Mouse (Mus musculus) heart, adult 9 months (tissue): Measurements from ENCODE around the gene Gm26602.

Experiments used
- DNase-seq, 2 experiments: peaks; one replicate each; pipeline ENCODE4 v3.0.0; 2022; ENCODE audit warnings: low spot score in 2 of 2

Gene Gm26602

DNA sequence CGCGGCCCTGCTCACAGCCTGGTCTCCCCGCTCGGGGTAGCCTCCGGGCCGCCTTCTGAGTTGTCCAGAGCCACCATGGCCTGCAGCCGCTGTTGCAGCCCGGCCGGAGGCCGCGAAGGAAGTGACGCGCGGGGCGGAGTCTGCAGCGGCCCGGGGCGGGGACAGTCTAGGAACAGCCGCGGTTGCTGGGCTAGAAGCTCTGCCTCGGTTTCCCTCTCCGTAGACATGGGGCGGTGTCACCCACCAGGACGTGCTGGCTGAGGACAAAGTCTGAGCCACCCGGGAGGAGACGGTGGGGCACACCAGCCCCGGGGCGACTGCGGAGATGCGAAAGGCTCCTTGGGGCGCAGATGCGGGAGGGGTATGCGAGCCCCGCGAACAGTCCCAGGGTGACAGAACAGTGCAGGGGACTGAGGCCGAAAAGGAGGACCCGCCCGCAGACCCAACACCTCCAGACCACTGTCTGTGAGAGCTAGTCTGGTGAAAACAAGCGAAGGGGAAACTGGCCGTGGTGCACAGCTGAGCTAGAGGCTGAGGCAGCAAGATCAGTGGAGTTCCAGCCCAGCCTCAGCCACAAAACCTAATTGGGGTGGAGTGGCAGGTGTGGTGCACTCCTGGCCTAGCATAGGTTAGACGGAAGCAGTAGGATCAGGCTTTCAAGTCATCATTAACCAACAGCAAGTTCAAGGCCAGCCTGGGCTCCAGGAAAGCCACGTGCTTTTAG lies 6.3 kb downstream of the Gm26602 start, which contains the start of gene Kiss1r:
TSS of gene Kiss1r (plus strand) at position 164 of the 724 bp plus-strand sequence.
- peak; percentile 87 to 88 for DNase-seq

DNA sequence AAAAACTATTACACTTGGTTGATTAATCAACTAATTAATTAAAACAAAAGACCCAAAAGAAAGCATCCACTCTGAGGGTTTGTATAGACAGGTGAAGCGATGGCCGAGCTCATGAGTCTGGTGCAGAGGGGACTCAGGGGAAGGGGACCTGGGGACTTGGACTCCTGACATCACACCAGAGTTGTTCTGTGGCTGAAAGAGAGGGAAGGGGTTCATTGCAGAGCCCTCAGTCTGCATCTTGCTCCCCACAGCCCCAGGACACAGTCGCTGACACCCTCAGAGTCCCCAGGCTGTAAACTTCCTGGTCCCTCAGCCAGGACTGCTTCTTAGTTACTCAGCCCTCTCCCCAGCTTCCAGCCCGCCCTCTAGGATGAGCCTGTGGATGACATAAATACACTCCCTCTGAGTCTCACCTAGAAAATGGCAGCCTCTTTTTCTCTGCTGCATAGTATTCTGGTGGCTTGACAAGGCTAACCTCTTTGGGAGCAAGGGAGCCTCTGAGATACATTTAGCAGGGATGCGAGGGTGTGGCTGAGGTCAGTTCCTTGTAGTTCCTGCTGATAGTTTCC lies 7.0 kb downstream of the Gm26602 start:
- no peak for DNase-seq

DNA sequence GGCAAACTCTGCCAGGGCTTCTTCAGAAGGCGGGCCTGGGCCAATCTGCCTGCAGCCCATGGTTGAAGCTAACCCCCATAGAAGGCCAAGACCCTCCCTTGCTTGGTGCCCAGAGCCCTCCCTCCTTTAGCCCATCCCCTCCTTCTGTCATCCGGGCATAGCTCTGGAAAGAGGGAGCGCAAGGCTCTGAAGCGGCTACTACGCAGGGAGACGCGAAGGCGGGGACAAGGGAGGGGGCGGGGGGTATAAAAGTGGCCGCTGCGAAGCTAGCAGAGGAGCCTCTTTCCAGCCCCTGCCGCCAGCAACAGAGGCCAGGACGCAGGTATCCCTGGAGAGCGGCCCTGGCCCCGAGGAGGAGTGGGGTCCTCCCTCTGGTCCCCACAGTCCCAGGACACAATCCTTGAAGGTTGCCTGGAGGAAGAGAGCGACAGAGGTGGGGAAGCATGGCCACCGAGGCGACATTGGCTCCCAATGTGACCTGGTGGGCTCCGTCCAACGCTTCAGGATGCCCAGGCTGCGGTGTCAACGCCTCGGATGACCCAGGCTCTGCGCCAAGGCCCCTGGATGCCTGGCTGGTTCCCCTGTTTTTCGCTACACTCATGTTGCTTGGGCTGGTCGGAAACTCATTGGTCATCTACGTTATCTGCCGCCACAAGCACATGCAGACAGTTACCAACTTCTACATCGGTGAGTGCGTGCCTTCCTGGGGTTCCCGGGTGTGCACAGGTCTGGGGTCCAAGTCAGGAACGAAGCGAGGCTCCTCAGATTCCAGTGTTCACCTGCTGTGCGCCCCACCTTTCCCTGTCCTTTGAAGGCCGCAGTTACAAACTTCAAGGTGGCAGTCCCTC lies 7.8 kb downstream of the Gm26602 start:
- no peak for DNase-seq

DNA sequence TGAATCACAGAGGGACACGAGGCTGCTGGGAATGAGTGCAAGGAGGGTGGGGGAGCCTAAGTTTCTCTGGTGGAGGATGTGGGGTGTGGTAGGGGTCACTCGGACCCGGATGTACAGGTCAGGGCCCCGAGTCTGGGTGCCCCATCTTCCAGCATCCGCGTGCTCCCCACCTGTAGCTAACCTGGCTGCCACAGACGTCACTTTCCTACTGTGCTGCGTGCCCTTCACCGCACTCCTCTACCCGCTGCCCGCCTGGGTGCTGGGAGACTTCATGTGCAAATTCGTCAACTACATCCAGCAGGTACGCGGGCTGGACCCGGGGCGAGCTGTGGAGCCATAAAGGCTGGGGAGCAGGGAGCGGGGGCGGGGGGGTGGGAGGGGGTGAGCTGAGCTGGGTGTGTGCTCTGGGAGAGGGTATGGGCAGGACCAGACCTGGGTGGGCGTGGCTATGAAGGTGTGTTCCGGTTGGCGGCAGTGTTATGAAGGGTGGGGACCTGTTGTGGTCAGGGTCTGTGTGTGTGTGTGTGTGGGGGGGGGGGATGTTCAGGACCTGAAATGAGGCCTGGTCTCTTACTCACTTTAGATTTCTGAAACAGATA lies 8.7 kb downstream of the Gm26602 start:
- no peak for DNase-seq

DNA sequence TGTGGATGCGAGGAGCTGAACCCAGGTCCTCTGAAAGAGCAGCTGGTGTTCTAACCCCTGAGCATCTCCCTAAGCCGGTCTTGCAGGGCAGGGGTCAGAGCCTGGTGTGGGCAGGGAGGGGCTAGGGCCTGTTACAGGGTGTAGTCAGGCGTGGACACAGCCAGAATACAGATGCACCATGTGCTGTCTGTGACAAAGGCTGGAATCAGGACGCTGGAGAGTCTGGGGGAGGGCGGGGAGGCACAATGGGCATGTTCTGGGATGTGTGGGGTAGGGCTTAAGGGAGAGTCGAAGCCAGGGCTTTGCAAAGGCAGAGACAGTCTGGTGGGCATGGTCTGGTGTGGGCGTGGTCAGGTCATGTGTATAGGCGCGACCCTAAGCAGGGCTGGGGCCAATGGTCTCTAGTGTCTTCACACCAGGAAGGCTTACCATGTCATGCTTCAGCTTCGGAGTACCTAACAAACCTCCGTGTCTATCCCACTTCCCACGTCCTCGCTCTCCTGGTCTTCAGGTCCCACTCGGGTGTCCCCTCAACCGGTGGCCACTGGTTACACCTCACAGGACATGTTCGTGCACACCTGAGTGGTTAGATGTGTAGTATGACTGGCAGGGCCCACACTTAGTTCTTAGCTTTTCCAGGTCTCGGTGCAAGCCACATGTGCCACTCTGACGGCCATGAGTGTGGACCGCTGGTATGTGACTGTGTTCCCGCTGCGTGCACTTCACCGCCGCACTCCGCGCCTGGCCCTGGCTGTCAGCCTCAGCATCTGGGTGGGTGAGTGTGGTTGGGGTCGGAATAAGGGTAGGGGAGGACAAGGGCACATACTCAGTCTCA lies 9.6 kb downstream of the Gm26602 start:
- no peak for DNase-seq

DNA sequence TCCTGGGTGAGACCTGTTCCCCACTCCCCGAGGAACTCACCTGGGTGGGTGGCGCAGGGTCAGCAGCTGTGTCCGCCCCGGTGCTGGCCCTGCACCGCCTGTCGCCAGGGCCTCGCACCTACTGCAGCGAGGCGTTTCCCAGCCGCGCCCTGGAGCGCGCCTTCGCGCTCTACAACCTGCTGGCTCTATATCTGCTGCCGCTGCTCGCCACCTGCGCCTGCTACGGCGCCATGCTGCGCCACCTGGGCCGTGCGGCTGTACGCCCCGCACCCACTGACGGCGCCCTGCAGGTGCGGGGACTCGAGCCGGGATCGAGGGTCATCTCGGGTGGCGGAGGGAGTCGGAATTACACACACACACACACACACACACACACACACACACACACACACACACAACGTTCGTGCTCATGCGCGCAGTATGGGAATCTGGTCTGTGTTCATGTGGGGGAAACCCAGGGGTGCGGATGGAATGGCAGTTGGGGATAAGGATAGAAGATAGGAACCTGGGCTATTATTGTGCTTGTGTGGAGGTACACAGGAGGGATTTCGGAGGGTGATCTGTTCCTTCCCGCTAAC lies 10.4 kb downstream of the Gm26602 start, which contains the start of gene R3hdm4:
TSS of gene R3hdm4 (minus strand) at position 251 of the 578 bp plus-strand sequence.
- no peak for DNase-seq

DNA sequence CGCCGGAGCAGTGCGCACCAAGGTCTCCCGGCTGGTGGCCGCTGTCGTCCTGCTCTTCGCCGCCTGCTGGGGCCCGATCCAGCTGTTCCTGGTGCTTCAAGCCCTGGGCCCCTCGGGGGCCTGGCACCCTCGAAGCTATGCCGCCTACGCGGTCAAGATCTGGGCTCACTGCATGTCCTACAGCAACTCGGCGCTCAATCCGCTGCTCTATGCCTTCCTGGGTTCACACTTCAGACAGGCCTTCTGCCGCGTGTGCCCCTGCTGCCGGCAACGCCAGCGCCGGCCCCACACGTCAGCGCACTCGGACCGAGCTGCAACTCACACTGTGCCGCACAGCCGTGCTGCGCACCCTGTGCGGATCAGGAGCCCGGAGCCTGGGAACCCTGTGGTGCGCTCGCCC lies 10.9 kb downstream of the Gm26602 start:
- no peak for DNase-seq

DNA sequence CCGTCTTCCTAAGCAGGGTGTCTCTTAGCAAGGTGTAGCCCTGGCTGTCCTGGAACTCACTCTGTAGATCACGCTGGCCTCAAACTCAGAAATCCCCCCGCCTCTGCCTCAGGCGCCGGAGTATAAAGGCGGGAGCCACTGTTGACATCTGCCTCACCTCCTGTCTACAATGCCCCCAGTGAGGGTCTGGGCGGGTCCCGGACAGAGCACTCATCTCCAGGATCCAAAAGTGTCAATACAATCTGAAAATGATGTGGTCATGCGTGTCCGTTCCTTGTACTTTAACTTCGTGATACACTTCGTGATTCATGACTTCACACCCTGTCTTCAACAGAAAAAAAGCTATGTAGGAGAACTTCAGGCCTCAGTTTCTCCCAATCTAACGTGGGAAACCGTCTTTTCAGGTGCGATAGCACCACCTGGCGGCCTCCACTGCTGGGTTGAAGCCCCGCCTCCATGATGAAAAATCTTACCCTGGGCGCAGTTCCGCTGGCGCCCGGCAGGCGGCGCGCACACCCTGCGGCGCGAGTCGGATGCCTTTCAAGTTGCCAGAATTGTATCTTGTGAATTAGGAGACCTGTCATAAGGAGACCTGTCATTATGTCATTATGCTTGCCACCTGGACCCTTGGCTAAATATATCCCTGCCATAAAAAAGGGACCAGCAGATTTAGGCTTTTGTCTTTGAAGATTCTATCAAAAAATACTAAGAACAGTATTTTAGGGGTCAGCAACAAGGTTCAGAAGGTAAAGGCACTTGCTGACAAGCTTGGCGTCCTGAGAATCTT lies 14.5 kb downstream of the Gm26602 start:
- DNase-seq, result peak; percentile 84 to 92

DNA sequence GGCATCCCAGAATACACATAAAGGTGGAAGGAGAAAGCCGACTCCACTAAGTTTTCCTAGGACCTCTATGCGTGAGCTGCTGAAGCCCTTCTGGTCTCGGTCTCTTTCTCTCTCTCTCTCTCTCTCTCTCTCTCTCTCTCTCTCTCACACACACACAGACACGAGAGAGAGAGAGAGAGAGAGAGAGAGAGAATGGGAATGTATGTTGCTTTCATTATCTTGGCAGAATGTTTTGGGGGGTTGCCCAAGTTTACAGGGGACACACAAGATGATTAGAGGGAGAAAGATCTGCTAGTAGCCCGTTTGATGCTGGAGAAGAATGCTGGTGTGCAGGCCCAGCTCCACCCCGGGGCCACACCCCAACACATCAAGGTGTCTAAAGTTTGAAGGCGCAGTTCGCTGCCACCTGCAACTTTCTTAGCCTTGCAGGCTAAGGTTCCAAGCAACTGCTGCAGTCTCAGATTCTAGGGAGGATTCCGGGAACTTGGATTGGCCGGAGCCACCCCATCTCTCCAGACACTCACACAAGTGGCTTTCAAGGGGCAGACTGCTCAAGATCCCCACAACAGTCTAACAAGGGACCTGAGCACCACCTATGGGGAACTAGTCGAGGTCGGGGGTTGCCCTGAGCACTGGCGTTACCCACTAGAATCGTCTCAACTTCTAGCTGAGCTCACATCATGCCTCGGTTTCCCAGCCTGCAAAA lies 15.3 kb downstream of the Gm26602 start:
- no peak for DNase-seq

DNA sequence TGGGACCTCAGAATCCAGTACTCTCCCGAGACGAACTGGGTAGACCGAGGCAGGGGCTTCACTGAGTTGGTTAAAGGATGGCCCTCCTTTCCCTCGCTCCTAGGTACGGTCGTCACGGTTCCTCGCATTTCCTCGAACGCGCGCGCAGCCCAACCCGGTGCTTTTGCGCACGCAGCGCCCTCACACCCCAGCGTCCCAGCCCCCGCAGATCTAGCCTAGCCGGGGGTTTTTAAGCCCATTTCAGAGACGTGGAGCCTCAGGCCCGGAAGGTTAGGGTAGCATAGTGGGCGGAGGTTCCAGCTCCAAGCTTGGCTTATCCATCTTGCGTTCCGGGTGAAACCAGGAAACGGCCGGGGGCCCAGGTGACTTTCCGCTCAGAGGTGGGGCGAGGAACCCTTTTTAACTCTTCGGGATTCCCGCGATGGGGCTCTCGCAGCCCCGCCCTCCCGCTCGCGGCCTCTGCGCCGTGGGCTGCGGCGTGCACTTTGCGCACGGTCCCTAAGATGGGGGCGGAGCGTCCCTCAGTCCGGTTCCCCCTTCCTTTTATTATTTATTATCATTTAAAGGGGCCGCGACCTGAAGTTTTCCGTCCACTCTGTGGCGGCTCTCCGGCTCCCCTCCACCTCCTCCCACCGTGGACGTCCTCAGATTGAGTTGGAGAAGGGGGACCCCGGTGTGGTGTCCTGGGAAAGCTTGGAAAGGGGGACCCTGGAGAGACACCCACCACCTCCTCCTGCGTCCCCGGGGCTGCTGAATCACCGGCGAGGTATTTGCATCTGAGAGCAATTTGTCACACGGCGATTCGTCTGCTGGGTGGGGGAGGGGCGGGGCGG lies 16.1 kb downstream of the Gm26602 start, which contains the start of gene Arid3a:
TSS of gene Arid3a (plus strand) at position 553 of the 833 bp plus-strand sequence.
- peak; percentile 89 for DNase-seq

DNA sequence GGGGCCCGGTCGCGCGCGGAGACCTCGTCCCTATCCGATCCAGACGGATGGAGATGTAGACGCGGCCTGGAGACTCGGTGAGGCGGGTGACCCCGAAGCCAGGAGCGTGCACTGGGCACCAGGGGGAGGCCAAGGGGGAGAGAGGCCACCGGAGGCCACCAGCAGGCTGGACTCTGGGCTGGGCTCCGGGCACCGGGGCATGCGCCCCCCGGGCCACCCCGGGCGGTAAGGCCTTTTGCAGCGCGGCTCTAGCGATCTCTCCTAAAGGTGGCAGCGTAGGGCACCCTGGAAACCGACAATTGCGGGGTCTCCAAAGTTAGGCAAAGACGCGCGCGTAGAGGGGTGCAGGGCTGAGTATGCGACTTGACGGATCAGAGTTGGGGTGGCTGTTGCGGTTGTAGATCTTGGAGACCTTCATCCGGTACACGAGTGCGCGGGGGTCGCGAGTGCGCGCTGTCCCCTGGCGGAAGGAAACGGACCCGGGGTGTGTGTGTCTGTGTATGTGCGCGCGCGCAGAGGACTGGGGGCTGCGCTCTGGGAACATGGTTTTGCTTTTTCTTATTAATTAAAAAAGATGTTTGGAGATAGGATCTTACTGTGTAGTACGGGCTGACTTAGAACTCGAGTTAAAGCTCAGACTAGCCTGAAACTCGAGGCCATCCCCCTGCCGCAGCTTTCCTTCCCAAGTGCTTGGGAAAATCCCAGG lies 16.8 kb downstream of the Gm26602 start:
- DNase-seq, result peak; percentile 39 to 44

DNA sequence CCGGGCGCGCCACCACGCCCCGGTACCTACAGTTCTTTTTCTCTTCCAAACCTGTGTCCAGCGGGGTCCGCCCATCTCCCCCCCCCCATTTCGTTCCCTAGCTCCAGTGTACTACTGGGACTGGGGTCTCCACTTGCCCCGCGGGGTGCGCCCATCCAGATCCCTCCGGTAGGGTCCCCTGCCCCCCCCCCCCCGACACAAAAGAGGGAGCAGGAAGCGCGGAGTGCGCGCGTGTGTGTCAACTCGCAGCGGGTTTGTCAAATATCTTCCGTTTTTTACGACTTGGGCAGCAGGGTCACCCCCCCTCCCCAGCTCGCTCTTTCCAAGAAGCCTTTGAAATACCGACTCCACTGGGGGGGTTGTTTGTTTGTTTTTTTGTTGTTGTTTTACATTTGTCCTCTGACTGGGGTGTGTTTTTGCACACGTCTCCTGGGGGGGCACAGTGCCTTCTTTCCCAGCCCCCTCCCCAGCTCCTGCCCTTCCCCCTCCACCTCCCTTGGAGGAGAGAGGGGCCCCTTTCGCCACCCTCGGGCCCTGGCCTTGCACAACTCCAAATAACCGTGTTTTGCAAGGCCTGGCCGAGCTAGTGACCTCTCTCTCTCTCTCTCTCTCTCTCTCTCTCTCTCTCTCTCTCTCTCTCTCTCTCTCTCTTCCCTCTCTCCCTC lies 17.5 kb downstream of the Gm26602 start:
- no peak for DNase-seq

DNA sequence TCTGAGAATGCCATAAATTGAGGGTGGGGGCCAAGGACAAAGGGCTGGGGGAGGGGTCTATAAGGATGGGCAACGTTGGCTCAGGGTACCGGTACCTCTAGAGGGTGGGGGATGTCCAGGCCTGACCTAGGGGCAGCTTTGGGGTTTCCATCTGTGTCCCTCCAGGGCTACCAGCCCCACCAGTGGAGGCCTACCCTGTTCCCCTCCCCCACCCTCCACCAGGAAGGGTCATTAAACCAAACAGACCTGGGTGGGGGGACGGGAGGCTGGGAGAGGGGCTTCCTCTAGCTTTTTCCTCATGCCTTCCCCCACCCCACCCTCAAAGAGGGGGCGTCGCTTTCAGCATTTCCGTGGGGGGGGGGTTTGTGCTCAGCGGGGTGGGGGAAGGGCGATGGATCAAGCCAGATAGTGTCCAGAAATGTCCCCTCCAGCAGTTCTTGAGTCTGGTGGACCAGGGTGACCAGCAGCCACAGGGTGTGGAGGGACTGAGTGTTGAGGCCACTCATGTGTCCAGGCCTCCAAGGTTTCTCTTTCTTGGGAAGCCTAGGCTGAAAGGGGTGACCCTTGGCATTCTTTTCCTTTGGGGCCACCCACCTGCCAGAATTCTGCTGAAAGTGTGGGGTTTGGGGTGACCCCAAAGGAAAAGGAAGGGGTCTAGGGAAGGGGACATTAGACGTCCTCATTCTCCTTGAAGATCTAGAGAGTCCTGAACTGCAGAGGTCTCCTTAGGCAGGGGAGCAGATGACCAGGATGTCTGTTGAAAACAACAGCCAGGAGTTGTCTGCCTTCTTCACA lies 18.4 kb downstream of the Gm26602 start:
- DNase-seq, result no peak

DNA sequence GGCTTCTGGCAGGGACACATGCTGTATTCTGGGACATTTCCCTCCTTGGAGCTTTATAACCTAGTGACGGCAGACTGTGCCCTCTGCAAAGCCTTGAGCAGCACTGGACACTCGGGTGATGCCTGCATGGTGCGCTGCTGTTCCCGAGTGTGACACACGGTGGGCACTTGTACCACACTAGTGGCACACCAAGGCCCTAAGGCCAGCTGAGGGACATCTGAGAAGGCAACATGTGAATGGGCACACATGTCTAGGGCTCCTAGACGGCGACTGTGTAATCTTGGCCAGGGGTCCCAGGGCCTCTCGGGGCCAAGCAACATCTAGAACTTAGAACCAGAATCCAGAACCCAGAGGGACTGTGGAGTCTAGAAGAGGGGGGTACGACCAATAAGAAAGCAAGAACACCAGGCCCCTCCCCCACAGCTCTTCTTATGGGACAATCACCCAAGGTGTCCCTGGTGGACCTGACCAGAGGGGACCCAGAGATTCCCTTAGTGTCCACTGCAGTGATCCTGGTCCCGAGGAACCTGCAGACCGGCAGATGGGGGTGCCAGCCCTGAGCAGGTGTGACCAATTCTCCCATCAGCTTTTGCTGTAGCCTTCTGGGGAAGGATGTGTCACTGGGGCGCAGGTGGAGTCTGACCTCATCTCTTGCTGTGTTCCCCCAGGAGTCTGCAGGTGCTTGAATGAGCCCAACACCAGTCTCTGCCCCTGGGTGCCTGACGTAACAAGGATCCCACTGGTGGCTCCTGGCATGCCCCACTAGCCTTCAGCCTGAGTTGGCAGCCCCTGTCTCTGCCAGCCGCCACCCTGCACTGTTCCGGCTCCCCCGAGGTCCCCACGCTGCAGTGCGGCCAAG lies 19.5 kb downstream of the Gm26602 start:
- no peak for DNase-seq

DNA sequence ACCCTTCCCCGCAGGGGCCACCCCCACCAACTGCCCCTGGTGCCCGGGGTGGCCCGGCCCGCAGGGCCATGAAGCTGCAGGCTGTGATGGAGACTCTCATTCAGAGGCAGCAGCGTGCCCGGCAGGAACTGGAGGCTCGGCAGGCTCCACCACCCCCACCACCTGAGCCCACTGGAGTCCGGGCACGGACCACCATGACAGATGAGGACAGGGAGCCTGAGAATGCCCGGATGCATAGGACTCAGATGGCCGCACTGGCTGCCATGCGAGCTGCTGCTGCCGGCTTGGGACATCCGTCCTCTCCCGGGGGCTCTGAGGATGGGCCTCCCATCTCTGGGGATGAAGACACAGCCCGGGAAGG lies 20.1 kb downstream of the Gm26602 start:
- DNase-seq, result no peak

DNA sequence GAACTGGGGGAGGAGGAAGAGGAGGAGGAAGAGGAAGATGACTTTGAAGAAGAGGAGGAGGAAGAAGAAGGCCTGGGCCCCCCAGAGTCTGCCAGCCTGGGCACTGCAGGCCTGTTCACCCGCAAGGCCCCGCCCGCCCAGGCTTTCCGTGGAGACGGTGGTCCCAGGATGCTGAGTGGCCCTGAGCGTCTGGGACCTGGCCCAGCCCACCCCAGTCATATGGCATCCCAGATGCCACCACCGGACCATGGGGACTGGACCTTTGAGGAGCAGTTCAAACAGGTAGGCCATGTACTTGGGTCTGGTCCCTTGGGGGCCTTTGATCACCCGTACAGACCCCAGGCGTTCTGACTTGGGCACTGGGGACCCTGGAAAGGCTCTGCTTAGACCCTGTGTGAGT lies 21.1 kb downstream of the Gm26602 start:
- no peak for DNase-seq
